Mouse (Mus musculus): ENCODE results near the gene Hivep3. TPM values are rescaled to one million over a fixed set of nuclear protein-coding genes. Genes with fewer than 3 reads are reported as not detected.

Hivep3 gene
- polyA plus RNA-seq, 1 experiment from 2014 or later = 6.8 TPM

DNA sequence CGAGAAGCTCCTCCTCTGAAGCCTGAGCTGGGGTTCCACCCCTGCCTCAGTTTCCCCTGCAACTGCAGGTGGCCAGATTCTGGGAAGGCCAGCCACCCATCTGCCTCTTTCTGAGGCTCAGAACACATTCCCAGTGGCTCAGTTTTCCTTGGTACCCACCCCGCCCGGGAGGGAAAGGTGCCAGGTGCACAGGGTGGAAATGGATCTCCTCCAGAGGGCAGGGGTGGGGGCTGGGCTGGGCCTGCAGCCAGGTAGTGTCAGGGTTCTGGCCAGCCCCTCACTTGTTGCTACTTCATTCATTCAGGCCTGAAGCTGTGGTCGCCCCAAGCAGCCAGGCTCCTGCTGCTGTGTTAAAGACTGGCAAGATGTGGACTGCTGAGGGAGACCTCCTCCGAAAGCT, 430.7 kb downstream of the Hivep3 start:
- H3K9me3 ChIP-seq (replicated peaks) = no peaks in the 10 kb centered on the region
- H3K4me2 ChIP-seq (replicated peaks) = peak overlapping the region; percentile 43; the same call in 1 of the 2 replicates
- peaks cover 39% of the 10 kb centered on the region for H3K4me1 ChIP-seq
- H3K36me3 ChIP-seq = no peaks in the 10 kb centered on the region
- H3K27ac ChIP-seq (replicated peaks) = no peak overlapping the region
- no peak overlapping the region for H3K4me3 ChIP-seq (replicated peaks)
- H3K27me3 ChIP-seq = no peaks in the 10 kb centered on the region
- 72% methylated on average over 5 of the region's 5 CpGs for WGBS
- ATAC-seq (ENCODE audit: insufficient number of reproducible peaks, low FRiP score, low TSS enrichment, low read depth) = no peak
- H3K9ac ChIP-seq = no peak overlapping the region

DNA sequence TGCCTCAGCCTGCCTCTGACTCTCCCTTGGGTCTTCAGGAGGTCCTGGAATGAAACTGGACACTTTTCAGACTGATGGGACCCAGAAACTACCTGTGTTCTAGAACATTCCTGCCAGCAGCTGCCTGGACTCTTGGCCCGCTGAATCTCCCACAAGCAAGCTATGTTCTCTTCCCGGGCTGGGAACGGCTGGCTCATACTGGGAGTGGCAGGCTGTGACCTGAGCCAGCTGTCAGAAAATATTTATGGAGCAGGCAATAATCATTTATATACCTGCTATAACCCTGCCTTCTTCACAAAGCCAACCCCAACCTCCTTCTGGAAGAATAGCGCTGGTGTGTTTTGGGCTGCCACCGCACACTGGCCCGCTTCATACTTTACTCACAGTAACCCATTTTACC, 434.2 kb downstream of the Hivep3 start:
- no peak for ATAC-seq (ENCODE audit: insufficient number of reproducible peaks, low FRiP score, low TSS enrichment, low read depth)
- no peaks in the 10 kb centered on the region for H3K9me3 ChIP-seq (replicated peaks)
- H3K9ac ChIP-seq = no peak overlapping the region
- no peaks in the 10 kb centered on the region for H3K27me3 ChIP-seq
- no peak overlapping the region for H3K4me2 ChIP-seq (replicated peaks)
- H3K36me3 ChIP-seq = no peaks in the 10 kb centered on the region
- H3K27ac ChIP-seq (replicated peaks) = no peak overlapping the region
- peaks cover 30% of the 10 kb centered on the region for H3K4me1 ChIP-seq
- 82% methylated on average over 6 of the region's 6 CpGs for WGBS
- H3K4me3 ChIP-seq (replicated peaks) = no peak overlapping the region

- Histone ChIP-seq H3K4me1 (peaks cover 26% of the 10 kb centered on the region), H3K4me3 (replicated peaks) (no peak overlapping the region), H3K27ac (replicated peaks) (no peak overlapping the region), H3K9ac (no peak overlapping the region), H3K4me2 (replicated peaks) (no peak overlapping the region), H3K36me3 (no peaks in the 10 kb centered on the region), H3K9me3 (replicated peaks) (no peaks in the 10 kb centered on the region), H3K27me3 (no peaks in the 10 kb centered on the region)
- no peak for ATAC-seq (ENCODE audit: insufficient number of reproducible peaks, low FRiP score, low TSS enrichment, low read depth)
- WGBS = 84% methylated on average over 4 of the region's 4 CpGs
Measured at GRCm38 (mm10) chr4:120168346-120168745, 434.8 kb downstream of the Hivep3 start.

GRCm38 (mm10) chr4:120170387-120170936, 436.9 kb downstream of the Hivep3 start:
- Histone ChIP-seq H3K4me1 (peaks cover 14% of the 10 kb centered on the region), H3K9me3 (replicated peaks) (no peaks in the 10 kb centered on the region), H3K9ac (no peak overlapping the region), H3K36me3 (no peaks in the 10 kb centered on the region), H3K27ac (replicated peaks) (no peak overlapping the region), H3K4me2 (replicated peaks) (no peak overlapping the region), H3K4me3 (replicated peaks) (no peak overlapping the region), H3K27me3 (no peaks in the 10 kb centered on the region)
- no peak for ATAC-seq (ENCODE audit: insufficient number of reproducible peaks, low FRiP score, low TSS enrichment, low read depth)
- WGBS = 51% methylated on average over 9 of the region's 9 CpGs

- H3K4me2 ChIP-seq (replicated peaks) = no peak overlapping the region
- peak; percentile 72 for ATAC-seq (ENCODE audit: insufficient number of reproducible peaks, low FRiP score, low TSS enrichment, low read depth)
- 18% methylated on average over 7 of the region's 7 CpGs for WGBS
Measured at GRCm38 (mm10) chr4:120172050-120172684, 438.6 kb downstream of the Hivep3 start.

DNA sequence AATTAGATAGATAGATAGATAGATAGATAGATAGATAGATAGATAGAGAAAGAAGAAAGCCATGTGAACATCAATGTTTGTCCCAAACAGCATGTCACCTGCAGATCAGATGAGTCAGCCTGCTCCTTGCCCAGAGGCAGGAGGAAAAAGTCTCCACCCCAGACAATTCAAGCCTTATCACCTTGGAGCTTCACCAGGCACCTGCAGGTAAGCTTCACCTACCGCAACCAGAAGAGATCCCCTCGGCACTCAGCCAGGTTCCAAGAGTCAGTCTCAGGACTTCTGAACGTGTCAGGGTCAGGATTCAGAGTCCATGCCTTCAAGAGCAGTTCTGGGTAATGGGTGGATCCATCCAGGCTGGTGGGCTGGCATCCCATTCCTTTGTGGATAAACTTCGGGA, 445.5 kb downstream of the Hivep3 start:
- ATAC-seq (ENCODE audit: insufficient number of reproducible peaks, low FRiP score, low TSS enrichment, low read depth) = no peak

More at GRCm38 (mm10) chr4:120172050-120172684, 438.6 kb downstream of the Hivep3 start:
- no peak overlapping the region for H3K4me3 ChIP-seq (replicated peaks)
- H3K4me1 ChIP-seq = peaks cover 14% of the 10 kb centered on the region
- no peaks in the 10 kb centered on the region for H3K27me3 ChIP-seq
- H3K27ac ChIP-seq (replicated peaks) = peak overlapping the region; percentile 56; the same call in 1 of the 2 replicates
- no peaks in the 10 kb centered on the region for H3K9me3 ChIP-seq (replicated peaks)
- no peaks in the 10 kb centered on the region for H3K36me3 ChIP-seq
- no peak overlapping the region for H3K9ac ChIP-seq

DNA sequence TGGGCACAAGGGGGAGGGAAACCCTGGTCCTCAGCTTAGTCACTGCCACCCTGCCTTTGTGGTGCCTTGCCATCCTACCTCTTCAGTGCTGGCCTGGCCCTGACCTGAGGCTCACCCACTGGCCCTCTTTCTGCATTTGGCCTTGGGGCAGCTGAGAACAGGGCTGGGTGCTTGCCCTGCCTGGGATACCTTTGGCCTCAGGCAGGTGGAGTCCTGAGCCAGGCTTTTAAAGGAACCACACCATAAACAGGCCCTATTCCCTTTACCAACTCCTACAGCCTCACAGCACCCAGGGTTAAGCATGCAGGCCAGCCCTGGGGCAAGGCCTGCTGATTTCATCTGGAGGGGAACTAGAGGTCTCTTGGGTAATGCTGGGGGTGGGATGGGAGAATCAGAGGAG, 447.0 kb downstream of the Hivep3 start:
- no peak overlapping the region for H3K27ac ChIP-seq (replicated peaks)
- ATAC-seq (ENCODE audit: insufficient number of reproducible peaks, low FRiP score, low TSS enrichment, low read depth) = no peak
- H3K4me1 ChIP-seq = no peaks in the 10 kb centered on the region
- H3K4me3 ChIP-seq (replicated peaks) = no peak overlapping the region
- H3K27me3 ChIP-seq = no peaks in the 10 kb centered on the region
- no peak overlapping the region for H3K4me2 ChIP-seq (replicated peaks)
- no peaks in the 10 kb centered on the region for H3K36me3 ChIP-seq
- no peaks in the 10 kb centered on the region for H3K9me3 ChIP-seq (replicated peaks)
- H3K9ac ChIP-seq = no peak overlapping the region

More for the DNA sequence above, 445.5 kb downstream of the Hivep3 start:
- H3K27ac ChIP-seq (replicated peaks) = no peak overlapping the region
- no peak overlapping the region for H3K4me3 ChIP-seq (replicated peaks)
- H3K4me1 ChIP-seq = no peaks in the 10 kb centered on the region
- H3K4me2 ChIP-seq (replicated peaks) = no peak overlapping the region
- H3K36me3 ChIP-seq = no peaks in the 10 kb centered on the region
- H3K9me3 ChIP-seq (replicated peaks) = no peaks in the 10 kb centered on the region
- no peak overlapping the region for H3K9ac ChIP-seq
- H3K27me3 ChIP-seq = no peaks in the 10 kb centered on the region
- 74% methylated on average over 4 of the region's 4 CpGs for WGBS

DNA sequence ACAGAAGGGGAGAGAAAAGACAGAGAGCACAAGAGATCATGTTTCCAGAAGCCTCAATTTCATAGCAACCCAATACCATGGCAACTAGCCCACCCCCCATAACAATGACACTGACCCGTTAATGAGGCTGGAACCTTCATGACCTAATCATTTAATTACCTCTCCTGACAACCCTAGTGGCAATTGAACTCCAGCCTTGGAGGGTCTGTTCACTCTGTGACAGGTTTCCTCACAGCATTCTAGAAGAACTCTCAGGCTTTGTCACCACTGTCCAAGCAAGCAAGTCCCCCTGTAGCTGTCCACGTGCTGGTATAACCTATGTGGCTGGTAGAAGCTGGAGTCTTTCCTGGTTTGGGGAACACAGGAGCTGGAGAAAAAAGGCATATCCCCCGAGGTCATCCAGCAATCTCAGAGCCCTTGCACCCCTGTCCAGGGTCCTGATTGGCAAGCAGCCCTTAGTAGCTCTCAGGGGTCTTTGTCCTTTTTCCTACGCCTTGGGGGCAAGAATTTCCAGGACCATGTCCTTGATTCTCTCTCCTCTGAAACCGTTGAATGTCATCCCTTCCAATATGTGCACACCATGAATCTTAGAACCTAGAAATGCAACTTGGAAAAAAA, 450.9 kb downstream of the Hivep3 start:
- Histone ChIP-seq H3K27ac (replicated peaks) (no peak overlapping the region), H3K4me1 (peaks cover 5% of the 10 kb centered on the region; the same call in 1 of the 2 replicates), H3K36me3 (no peaks in the 10 kb centered on the region), H3K4me3 (replicated peaks) (no peak overlapping the region), H3K27me3 (no peaks in the 10 kb centered on the region), H3K9me3 (replicated peaks) (no peaks in the 10 kb centered on the region), H3K9ac (no peak overlapping the region), H3K4me2 (replicated peaks) (no peak overlapping the region)
- no peak for ATAC-seq (ENCODE audit: insufficient number of reproducible peaks, low FRiP score, low TSS enrichment, low read depth)
- 20% methylated on average over 5 of the region's 5 CpGs for WGBS

GRCm38 (mm10) chr4:120186441-120186840, 452.9 kb downstream of the Hivep3 start:
- Histone ChIP-seq H3K9me3 (replicated peaks) (no peaks in the 10 kb centered on the region), H3K9ac (no peak overlapping the region), H3K4me3 (replicated peaks) (no peak overlapping the region), H3K4me2 (replicated peaks) (no peak overlapping the region), H3K36me3 (no peaks in the 10 kb centered on the region), H3K27ac (replicated peaks) (no peak overlapping the region), H3K4me1 (peaks cover 5% of the 10 kb centered on the region; the same call in 1 of the 2 replicates), H3K27me3 (no peaks in the 10 kb centered on the region)
- WGBS = 86% methylated on average over 1 of the region's 1 CpGs
- no peak for ATAC-seq (ENCODE audit: insufficient number of reproducible peaks, low FRiP score, low TSS enrichment, low read depth)

DNA sequence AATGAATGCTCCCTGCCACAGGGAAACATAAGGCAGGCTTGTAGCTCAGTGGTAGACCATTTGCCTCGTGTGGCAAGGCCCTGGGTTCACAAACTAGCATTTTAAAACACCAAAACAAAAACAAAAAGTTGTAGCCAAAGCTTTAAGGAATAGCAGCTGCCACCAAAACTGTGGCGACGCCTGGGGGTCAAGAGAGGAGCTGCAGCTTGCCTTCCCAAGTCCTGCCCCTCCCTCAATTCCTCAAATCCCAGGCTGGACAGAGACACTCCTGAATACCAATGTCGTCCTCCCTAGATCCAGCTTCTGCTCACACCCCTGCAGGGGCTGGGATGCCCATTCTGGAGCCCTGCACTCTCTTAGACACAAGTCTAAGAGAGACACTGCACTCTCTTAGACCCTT, 453.4 kb downstream of the Hivep3 start:
- WGBS = 2% methylated on average over 4 of the region's 4 CpGs
- no peak overlapping the region for H3K9ac ChIP-seq
- no peaks in the 10 kb centered on the region for H3K27me3 ChIP-seq
- H3K4me2 ChIP-seq (replicated peaks) = no peak overlapping the region
- no peak for ATAC-seq (ENCODE audit: insufficient number of reproducible peaks, low FRiP score, low TSS enrichment, low read depth)
- H3K27ac ChIP-seq (replicated peaks) = no peak overlapping the region
- no peaks in the 10 kb centered on the region for H3K9me3 ChIP-seq (replicated peaks)
- H3K36me3 ChIP-seq = no peaks in the 10 kb centered on the region
- H3K4me3 ChIP-seq (replicated peaks) = no peak overlapping the region
- peaks cover 5% of the 10 kb centered on the region; the same call in 1 of the 2 replicates for H3K4me1 ChIP-seq

Measured in embryonic facial prominence, embryonic 15.5 days (tissue).